Mouse (Mus musculus) megakaryocyte, embryonic 14.5 days (primary cell): ENCODE measurements around the gene Gpr34. TPM values are rescaled to one million over a fixed set of nuclear protein-coding genes. Genes with fewer than 3 reads are reported as not detected.

ENCODE experiments used
- H3K27me3 ChIP-seq: replicated peaks from 2 replicates; pipeline ENCODE3; 2012; ENCODE audit warnings: inconsistent platforms
- H3K36me3 ChIP-seq: replicated peaks from 2 replicates; pipeline ENCODE3; 2012; ENCODE audit warnings: low read length, inconsistent platforms, mixed read lengths
- H3K4me1 ChIP-seq: 2 replicates; pipeline ENCODE4 v1.6.1; 2012; ENCODE audit warnings: inconsistent platforms
- H3K4me3 ChIP-seq: replicated peaks from 2 replicates; pipeline ENCODE3; 2012; ENCODE audit warnings: moderate library complexity, mild to moderate bottlenecking, inconsistent platforms
- H3K9me3 ChIP-seq: 2 replicates; pipeline ENCODE4 v1.6.1; 2012; ENCODE audit warnings: inconsistent platforms
- FLI1 ChIP-seq: IDR thresholded peaks from 2 replicates; pipeline ENCODE4 v1.6.1; 2012; ENCODE audit warnings: low read length, inconsistent platforms, mixed read lengths
- GATA1 ChIP-seq: IDR thresholded peaks from 3 replicates; pipeline ENCODE4 v1.6.1; 2012; ENCODE audit warnings: mixed read lengths, low read length, inconsistent platforms, borderline replicate concordance
- polyA plus RNA-seq: library from polyadenylated mRNA; stranded (reverse); fragments of >175 nt; gene quantifications from 2 replicates; pipeline ENCODE4 v1.2.3, GENCODE M21; 2012; ENCODE audit warnings: low replicate concordance; ENCODE audit not compliant: insufficient read depth

Gene Gpr34
- not detected in 2 replicates for polyA plus RNA-seq

GRCm38 (mm10) chrX:13631599-13632283 is at the start of gene Gpr34:
TSS of gene Gpr34 (plus strand) at chrX:13632089.
- Histone ChIP-seq H3K4me1 (peaks cover 3% of the 10 kb centered on the region; the same call in 1 of the 2 replicates), H3K36me3 (no peaks in the 10 kb centered on the region), H3K9me3 (no peaks in the 10 kb centered on the region), H3K27me3 (peaks cover 2% of the 10 kb centered on the region), H3K4me3 (no peak within 1 kb of the TSS)
- TF ChIP-seq FLI1 (no peak), GATA1 (no peak)

GRCm38 (mm10) chrX:13599373-13599772 is 32.5 kb upstream of the Gpr34 start:
- no peak overlapping the region for H3K4me3 ChIP-seq

GRCm38 (mm10) chrX:13599966-13600365 is 31.9 kb upstream of the Gpr34 start:
- Histone ChIP-seq H3K9me3 (no peaks in the 10 kb centered on the region), H3K4me3 (no peak overlapping the region), H3K27me3 (no peaks in the 10 kb centered on the region), H3K4me1 (no peaks in the 10 kb centered on the region), H3K36me3 (no peaks in the 10 kb centered on the region)
- TF ChIP-seq GATA1 (no peak), FLI1 (no peak)

More at GRCm38 (mm10) chrX:13599373-13599772, 32.5 kb upstream of the Gpr34 start:
- no peaks in the 10 kb centered on the region for H3K4me1 ChIP-seq
- H3K9me3 ChIP-seq: no peaks in the 10 kb centered on the region
- TF ChIP-seq FLI1 (no peak), GATA1 (no peak)
- H3K27me3 ChIP-seq: no peaks in the 10 kb centered on the region
- H3K36me3 ChIP-seq: no peaks in the 10 kb centered on the region

DNA sequence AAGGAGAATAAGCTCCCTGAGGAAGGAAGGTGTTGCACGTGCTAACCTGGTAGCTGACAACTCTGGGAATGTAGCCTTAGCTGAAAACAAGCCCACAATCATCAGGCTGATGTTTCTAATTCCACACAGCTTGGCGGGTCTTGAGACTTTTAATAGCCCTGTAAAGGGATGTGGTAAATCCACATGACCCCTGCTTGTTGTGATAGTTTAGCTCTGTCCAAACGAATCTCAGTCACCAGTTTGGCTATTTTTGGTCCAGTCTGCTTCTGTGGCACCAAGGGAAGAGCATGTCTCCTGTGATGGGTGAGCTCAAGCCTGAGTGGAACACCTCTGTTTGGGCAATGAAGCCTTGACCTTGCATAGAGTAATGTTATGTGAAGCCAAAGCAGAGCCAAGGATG is 25.1 kb upstream of the Gpr34 start:
- no peak overlapping the region for H3K4me3 ChIP-seq
- no peak for TF ChIP-seq GATA1
- no peak for TF ChIP-seq FLI1
- H3K4me1 ChIP-seq: peaks cover 5% of the 10 kb centered on the region; the same call in 1 of the 2 replicates
- H3K9me3 ChIP-seq: no peaks in the 10 kb centered on the region
- H3K27me3 ChIP-seq: peaks cover 2% of the 10 kb centered on the region
- no peaks in the 10 kb centered on the region for H3K36me3 ChIP-seq

DNA sequence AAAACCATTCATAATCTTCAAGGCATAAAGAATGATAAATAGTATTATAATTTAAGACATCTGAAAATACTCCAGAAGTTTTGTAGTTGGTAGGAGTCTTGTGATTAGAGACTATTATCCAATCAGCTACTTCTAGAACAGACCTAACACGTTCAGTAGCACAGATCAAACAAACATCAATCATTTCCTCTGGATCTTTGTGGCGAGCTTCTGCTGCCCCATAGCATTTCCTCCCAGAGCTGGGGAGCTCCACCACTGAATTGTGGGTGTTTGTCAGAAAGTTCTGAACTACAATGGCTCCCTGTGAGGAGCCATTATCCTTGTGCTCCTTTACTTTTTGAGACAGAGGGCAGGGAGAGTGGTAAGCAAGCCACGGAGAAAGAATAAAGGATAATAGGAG is 24.1 kb upstream of the Gpr34 start:
- Histone ChIP-seq H3K4me3 (no peak overlapping the region), H3K9me3 (no peaks in the 10 kb centered on the region), H3K27me3 (peaks cover 2% of the 10 kb centered on the region), H3K36me3 (no peaks in the 10 kb centered on the region), H3K4me1 (peaks cover 5% of the 10 kb centered on the region; the same call in 1 of the 2 replicates)
- TF ChIP-seq FLI1: no peak
- no peak for TF ChIP-seq GATA1

- Histone ChIP-seq H3K4me1 (peaks cover 5% of the 10 kb centered on the region; the same call in 1 of the 2 replicates), H3K4me3 (no peak overlapping the region), H3K9me3 (no peaks in the 10 kb centered on the region), H3K27me3 (peaks cover 6% of the 10 kb centered on the region), H3K36me3 (no peaks in the 10 kb centered on the region)
- no peak for TF ChIP-seq GATA1
- TF ChIP-seq FLI1: no peak
Observed at GRCm38 (mm10) chrX:13611114-13611513, 20.8 kb upstream of the Gpr34 start.

DNA sequence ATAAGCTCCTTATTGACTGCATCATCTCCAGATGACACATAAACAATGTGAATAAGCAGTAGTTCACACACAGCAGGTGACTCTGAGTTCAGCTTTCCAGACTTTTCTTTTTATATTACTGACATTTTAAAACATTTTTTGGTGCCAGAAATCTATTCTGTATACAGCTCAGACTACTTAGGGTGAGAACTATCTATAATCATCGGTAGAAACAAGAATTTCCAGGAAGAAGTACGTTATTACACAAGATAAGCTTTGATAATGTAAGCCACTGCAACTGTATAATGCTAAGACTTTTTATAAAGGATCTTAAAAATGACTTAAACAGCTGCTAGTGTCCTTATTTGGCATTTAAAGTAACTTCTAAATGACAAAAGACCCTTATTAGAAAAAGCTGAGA is 19.8 kb upstream of the Gpr34 start:
- TF ChIP-seq GATA1: no peak
- Histone ChIP-seq H3K9me3 (no peaks in the 10 kb centered on the region), H3K4me1 (0 out of 2 replicates have a peak, but pooled peaks cover 1% of the 10 kb centered on the region), H3K36me3 (no peaks in the 10 kb centered on the region), H3K27me3 (peaks cover 3% of the 10 kb centered on the region), H3K4me3 (no peak overlapping the region)

- H3K27me3 ChIP-seq: peaks cover 3% of the 10 kb centered on the region
- TF ChIP-seq GATA1 (no peak), FLI1 (no peak)
- peaks cover 13% of the 10 kb centered on the region; the same call in 1 of the 2 replicates for H3K4me1 ChIP-seq
- no peak overlapping the region for H3K4me3 ChIP-seq
- H3K9me3 ChIP-seq: no peaks in the 10 kb centered on the region
- no peaks in the 10 kb centered on the region for H3K36me3 ChIP-seq
Observed at GRCm38 (mm10) chrX:13616726-13617125, 15.2 kb upstream of the Gpr34 start.

DNA sequence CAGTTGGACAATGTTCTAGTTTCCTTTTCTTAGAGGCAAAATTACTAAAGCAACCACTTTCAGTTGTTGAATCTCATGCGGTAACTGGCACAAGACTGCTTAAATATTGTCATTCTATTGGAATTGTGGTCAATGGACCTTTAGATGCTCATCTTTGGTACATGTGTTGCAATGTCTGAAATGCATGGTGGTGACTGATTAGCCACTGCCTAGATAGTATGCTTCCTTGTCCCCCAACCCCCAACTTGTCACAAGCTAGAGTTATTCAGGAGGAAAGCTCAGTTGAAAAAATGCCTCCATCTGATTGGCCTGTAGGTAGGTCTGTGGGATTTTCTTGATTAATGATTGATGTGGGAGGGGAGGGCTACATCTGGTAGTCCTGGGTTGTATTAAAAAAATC is 14.6 kb upstream of the Gpr34 start:
- Histone ChIP-seq H3K9me3 (no peaks in the 10 kb centered on the region), H3K4me3 (no peak overlapping the region), H3K27me3 (peaks cover 3% of the 10 kb centered on the region), H3K36me3 (no peaks in the 10 kb centered on the region), H3K4me1 (peaks cover 13% of the 10 kb centered on the region; the same call in 1 of the 2 replicates)
- no peak for TF ChIP-seq GATA1
- TF ChIP-seq FLI1: no peak

GRCm38 (mm10) chrX:13618476-13618875 is 13.4 kb upstream of the Gpr34 start:
- Histone ChIP-seq H3K4me1 (peaks cover 18% of the 10 kb centered on the region; the same call in 1 of the 2 replicates), H3K36me3 (no peaks in the 10 kb centered on the region), H3K9me3 (no peaks in the 10 kb centered on the region), H3K4me3 (no peak overlapping the region), H3K27me3 (peaks cover 2% of the 10 kb centered on the region)
- TF ChIP-seq GATA1 (no peak), FLI1 (no peak)

DNA sequence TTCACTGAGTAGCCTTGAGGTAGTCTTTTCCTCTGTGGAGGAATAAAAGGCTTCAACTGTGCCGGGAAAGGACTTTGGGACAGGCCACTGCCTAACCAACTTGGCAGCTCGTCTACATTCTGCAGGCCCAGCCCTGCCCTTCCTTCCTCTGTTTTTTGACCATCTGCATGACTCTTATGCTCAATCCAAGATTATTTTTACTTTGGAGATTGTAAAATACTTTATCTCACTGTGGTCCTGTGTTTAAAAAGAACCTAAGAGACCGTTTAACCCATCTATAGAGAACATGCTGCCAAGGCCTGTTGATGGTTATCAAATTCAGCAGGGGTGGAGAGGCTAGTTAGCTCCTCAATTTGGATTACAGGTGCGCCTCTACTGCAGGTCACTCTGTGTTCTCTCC is 10.4 kb upstream of the Gpr34 start:
- H3K27me3 ChIP-seq: no peaks in the 10 kb centered on the region
- peaks cover 18% of the 10 kb centered on the region; the same call in 1 of the 2 replicates for H3K4me1 ChIP-seq
- H3K36me3 ChIP-seq: no peaks in the 10 kb centered on the region
- no peak overlapping the region for H3K4me3 ChIP-seq
- TF ChIP-seq FLI1 (no peak), GATA1 (no peak)
- no peaks in the 10 kb centered on the region for H3K9me3 ChIP-seq
